Mouse (Mus musculus) small intestine, adult 2 months (tissue): ENCODE data around the gene Exosc6.

Experiments
- CTCF ChIP-seq: fragments of 200-500 bp; IDR thresholded peaks from 2 replicates; pipeline ENCODE4 v1.5.1; 2012; ENCODE audit warnings: low read depth, mild to moderate bottlenecking, control low read depth, inconsistent platforms, low read length, moderate library complexity, mixed read lengths; ENCODE audit not compliant: insufficient replicate concordance, insufficient read length; ENCODE audit errors: extremely low read depth
- POLR2A ChIP-seq: fragments of 200-500 bp; IDR thresholded peaks from 2 replicates; pipeline ENCODE4 v1.6.1; 2012; ENCODE audit warnings: low read depth, mild to moderate bottlenecking, control low read depth, inconsistent platforms, low read length, moderate library complexity

DNA sequence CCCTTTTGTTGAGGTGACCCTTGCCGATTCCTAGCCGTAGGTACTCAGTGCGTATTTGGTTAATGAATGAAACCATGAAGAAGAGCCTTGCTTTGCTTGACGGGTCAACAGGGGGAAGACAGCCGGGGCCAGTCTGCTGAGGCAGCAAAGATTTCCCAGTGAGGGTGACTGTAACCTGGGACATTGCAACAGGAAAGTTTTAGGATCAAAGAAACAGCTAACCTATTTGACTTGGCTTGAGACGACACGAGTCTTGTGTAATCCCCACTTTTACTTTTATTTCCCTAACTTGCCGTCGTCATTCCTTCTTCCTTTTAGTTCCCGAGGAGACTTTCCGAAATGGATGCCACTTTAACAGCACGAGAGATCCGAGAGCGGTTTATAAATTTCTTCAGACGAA lies 19.5 kb upstream of the Exosc6 start:
- no peak for TF ChIP-seq POLR2A
- no peak for TF ChIP-seq CTCF
